Mouse (Mus musculus) testis, adult 2 months (tissue): Measurements from ENCODE around the gene A930017K11Rik.

ENCODE experiments used
- CTCF ChIP-seq: fragments of 200-500 bp; IDR thresholded peaks from 2 replicates; pipeline ENCODE4 v1.5.1; 2012; ENCODE audit warnings: low read depth, mild to moderate bottlenecking, inconsistent platforms, low read length, moderate library complexity; ENCODE audit not compliant: control insufficient read depth, insufficient read depth, insufficient replicate concordance
- POLR2A ChIP-seq: fragments of 200-500 bp; IDR thresholded peaks from 2 replicates; pipeline ENCODE4 v1.6.1; 2012; ENCODE audit warnings: low read depth, mild to moderate bottlenecking, inconsistent platforms, low read length, moderate library complexity; ENCODE audit not compliant: control insufficient read depth

DNA sequence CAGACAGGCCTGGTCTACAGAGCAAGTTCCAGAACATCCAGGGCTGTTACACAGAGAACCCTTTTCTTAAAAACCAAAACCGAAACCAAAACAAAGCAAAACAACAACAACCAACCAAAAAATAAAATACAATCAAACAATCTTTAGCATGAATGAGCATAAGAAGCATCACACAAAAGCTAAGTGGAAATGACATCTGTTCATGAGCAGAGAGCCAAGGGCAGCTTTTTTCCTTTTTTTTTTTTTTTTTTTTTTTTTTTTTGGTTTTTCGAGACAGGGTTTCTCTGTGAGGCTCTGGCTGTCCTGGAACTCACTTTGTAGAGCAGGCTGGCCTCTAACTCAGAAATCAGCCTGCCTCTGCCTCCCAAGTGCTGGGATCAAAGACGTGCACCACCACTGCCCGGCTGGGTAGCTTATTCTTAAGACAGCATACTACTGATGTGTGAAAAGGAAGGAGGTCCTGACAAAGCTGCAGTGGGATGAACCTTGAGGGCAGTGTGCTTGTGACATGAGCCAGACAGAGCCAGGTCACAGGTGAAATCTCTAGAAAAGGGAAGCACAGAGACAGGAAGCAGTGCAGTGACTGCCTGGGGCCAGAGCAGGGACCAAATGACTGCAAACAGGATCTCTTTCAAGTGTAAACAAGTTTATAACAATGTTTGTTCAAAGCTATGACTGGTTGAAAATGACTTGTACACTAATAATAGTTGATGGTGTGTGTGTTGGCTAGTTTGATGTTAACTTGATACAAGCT, 18.8 kb upstream of the A930017K11Rik start:
- TF ChIP-seq POLR2A = no peak
- no peak for TF ChIP-seq CTCF
